Mouse (Mus musculus): ENCODE measurements at regions not wholly inside any gene's neighbourhood (a gene's known extent, or its start where the extent isn't known, plus 50 kb on each side); places are given as distances from the start of the nearest gene placed in this dataset.
A peak's percentile ranks its signal among the peaks of the same experiment; 100 is the strongest.

- no peak for DNase-seq
These were observed 97.5 kb upstream of the Dlx2 start for GRCm38 (mm10) chr2:71644038-71644470.

GRCm38 (mm10) chr2:71647914-71648497 is 97.4 kb upstream of the Itga6 start:
- no peak for DNase-seq

- no peak for DNase-seq
These were observed 93.8 kb upstream of the Itga6 start for GRCm38 (mm10) chr2:71651662-71652061.

GRCm38 (mm10) chr2:71652261-71652801 is 93.1 kb upstream of the Itga6 start:
- peak in 1 of 2 experiments; percentile 39 for DNase-seq

- DNase-seq = no peak
These were observed 90.5 kb upstream of the Itga6 start for GRCm38 (mm10) chr2:71654817-71655503.

- peak in 1 of 2 experiments; percentile 21 for DNase-seq
These were observed 89.7 kb upstream of the Itga6 start for GRCm38 (mm10) chr2:71655504-71656390.

GRCm38 (mm10) chr2:71656611-71657244 is 88.7 kb upstream of the Itga6 start:
- DNase-seq = no peak

GRCm38 (mm10) chr2:71661438-71661837 is 84.0 kb upstream of the Itga6 start:
- DNase-seq = no peak

- no peak for DNase-seq
These were observed 83.4 kb upstream of the Itga6 start for GRCm38 (mm10) chr2:71661986-71662385.

GRCm38 (mm10) chr2:71663453-71663852 is 82.0 kb upstream of the Itga6 start:
- no peak for DNase-seq

GRCm38 (mm10) chr2:71666927-71667326 is 78.5 kb upstream of the Itga6 start:
- DNase-seq = no peak

- DNase-seq = no peak
These were observed 77.7 kb upstream of the Itga6 start for GRCm38 (mm10) chr2:71667746-71668145.

- DNase-seq = no peak
These were observed 75.1 kb upstream of the Itga6 start for GRCm38 (mm10) chr2:71670228-71670790.

- DNase-seq = no peak
These were observed 74.5 kb upstream of the Itga6 start for GRCm38 (mm10) chr2:71670882-71671281.

- no peak for DNase-seq
These were observed 72.1 kb upstream of the Itga6 start for GRCm38 (mm10) chr2:71673087-71673920.

- no peak for DNase-seq
These were observed 64.7 kb upstream of the Itga6 start for GRCm38 (mm10) chr2:71680746-71681145.

GRCm38 (mm10) chr2:71681148-71681547 is 64.3 kb upstream of the Itga6 start:
- no peak for DNase-seq

- DNase-seq = no peak
These were observed 62.0 kb upstream of the Itga6 start for GRCm38 (mm10) chr2:71683375-71683774.

- no peak for DNase-seq
These were observed 60.2 kb upstream of the Itga6 start for GRCm38 (mm10) chr2:71685239-71685638.

- DNase-seq = no peak
These were observed 56.4 kb upstream of the Itga6 start for GRCm38 (mm10) chr2:71689041-71689440.

Data from cerebellum, postnatal 25 days (tissue).